Mouse (Mus musculus): Measurements from ENCODE around the gene Stambp. TPM values are rescaled to one million over a fixed set of nuclear protein-coding genes. Genes with fewer than 3 reads are reported as not detected.

Stambp gene
- 5.1 and 5.2 TPM in 2 replicates for polyA plus RNA-seq (2012; rRNA removed)

GRCm38 (mm10) chr6:83572671-83573070 lies at the start of gene Stambp:
Stambp (minus strand) TSS chr6:83572729.
- Histone ChIP-seq H3K4me1 (ENCODE audit: control insufficient read depth, insufficient read depth, insufficient read length) (peaks cover 4% of the 10 kb centered on the region; the same call in 1 of the 2 replicates), H3K27ac (ENCODE audit: insufficient read depth, low read length) (peak within 1 kb of the TSS; percentile 51; the same call in 1 of the 2 replicates), H3K27me3 (ENCODE audit: control insufficient read depth, insufficient read depth, low read length) (no peaks in the 10 kb centered on the region), H3K4me3 (ENCODE audit: extremely low read depth, insufficient read depth, insufficient read length) (peak within 1 kb of the TSS; percentile 90), H3K36me3 (ENCODE audit: control insufficient read depth, insufficient read depth, low read length) (0 out of 2 replicates have a peak, but pooled peaks cover 1% of the 10 kb centered on the region)
- 4% methylated on average over 8 of the region's 11 CpGs for WGBS
- DNase-seq (ENCODE audit: low read depth in 1 of 2, low spot score in 2 of 2), result no peak
- TF ChIP-seq POLR2A (IDR thresholded peaks at IDR 0.05; ENCODE audit: low read depth, low read length) (no peak), CTCF (IDR thresholded peaks at IDR 0.05; ENCODE audit: extremely low read depth, insufficient read depth, insufficient read length, insufficient replicate concordance) (no peak)

GRCm38 (mm10) chr6:83619955-83620354 lies 47.4 kb upstream of the Stambp start:
- no peaks in the 10 kb centered on the region for H3K4me1 ChIP-seq (ENCODE audit: control insufficient read depth, insufficient read depth, insufficient read length)
- H3K27me3 ChIP-seq (ENCODE audit: control insufficient read depth, insufficient read depth, low read length), result no peaks in the 10 kb centered on the region
- no peak overlapping the region for H3K27ac ChIP-seq (ENCODE audit: insufficient read depth, low read length)
- no peaks in the 10 kb centered on the region for H3K36me3 ChIP-seq (ENCODE audit: control insufficient read depth, insufficient read depth, low read length)
- TF ChIP-seq CTCF (IDR thresholded peaks at IDR 0.05; ENCODE audit: extremely low read depth, insufficient read depth, insufficient read length, insufficient replicate concordance) (no peak), POLR2A (IDR thresholded peaks at IDR 0.05; ENCODE audit: low read depth, low read length) (no peak)
- no peak for DNase-seq (ENCODE audit: low read depth in 1 of 2, low spot score in 2 of 2)
- H3K4me3 ChIP-seq (ENCODE audit: extremely low read depth, insufficient read depth, insufficient read length), result no peak overlapping the region
- WGBS, result 81% methylated on average over 9 of the region's 9 CpGs

- DNase-seq (ENCODE audit: low read depth in 1 of 2, low spot score in 2 of 2), result no peak
- H3K4me1 ChIP-seq (ENCODE audit: control insufficient read depth, insufficient read depth, insufficient read length), result no peaks in the 10 kb centered on the region
- H3K27me3 ChIP-seq (ENCODE audit: control insufficient read depth, insufficient read depth, low read length), result no peaks in the 10 kb centered on the region
- H3K36me3 ChIP-seq (ENCODE audit: control insufficient read depth, insufficient read depth, low read length), result no peaks in the 10 kb centered on the region
- no peak overlapping the region for H3K4me3 ChIP-seq (ENCODE audit: extremely low read depth, insufficient read depth, insufficient read length)
- TF ChIP-seq CTCF (IDR thresholded peaks at IDR 0.05; ENCODE audit: extremely low read depth, insufficient read depth, insufficient read length, insufficient replicate concordance) (no peak), POLR2A (IDR thresholded peaks at IDR 0.05; ENCODE audit: low read depth, low read length) (no peak)
- no peak overlapping the region for H3K27ac ChIP-seq (ENCODE audit: insufficient read depth, low read length)
- 85% methylated on average over 15 of the region's 15 CpGs for WGBS
Observed at GRCm38 (mm10) chr6:83617581-83618335, 45.2 kb upstream of the Stambp start.

DNA sequence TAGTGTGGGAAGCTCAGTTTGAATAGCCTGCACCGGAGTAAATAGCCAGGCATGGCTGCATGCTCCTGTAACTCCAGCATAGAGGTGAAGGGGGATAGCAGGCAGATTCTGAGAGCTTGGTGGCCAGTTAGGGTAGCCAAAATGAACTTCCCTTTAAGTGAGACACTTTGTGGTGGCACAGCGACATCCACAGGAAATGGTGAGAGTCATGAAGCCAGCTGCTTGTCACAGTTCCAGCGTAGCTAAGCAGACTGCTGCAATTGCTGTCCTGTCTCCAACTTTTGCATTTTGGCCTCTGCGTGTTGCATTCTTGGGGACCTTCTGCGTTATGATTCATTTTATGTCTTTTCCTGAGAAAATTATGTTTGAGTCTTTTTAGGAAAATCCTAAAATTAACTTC lies 44.0 kb upstream of the Stambp start:
- no peak for DNase-seq (ENCODE audit: low read depth in 1 of 2, low spot score in 2 of 2)
- H3K4me1 ChIP-seq (ENCODE audit: control insufficient read depth, insufficient read depth, insufficient read length), result no peaks in the 10 kb centered on the region
- H3K27me3 ChIP-seq (ENCODE audit: control insufficient read depth, insufficient read depth, low read length), result no peaks in the 10 kb centered on the region
- no peak overlapping the region for H3K4me3 ChIP-seq (ENCODE audit: extremely low read depth, insufficient read depth, insufficient read length)
- no peak overlapping the region for H3K27ac ChIP-seq (ENCODE audit: insufficient read depth, low read length)
- WGBS, result 38% methylated on average over 5 of the region's 5 CpGs
- TF ChIP-seq CTCF (IDR thresholded peaks at IDR 0.05; ENCODE audit: extremely low read depth, insufficient read depth, insufficient read length, insufficient replicate concordance) (peak; percentile 3; the same call in 1 of the 2 replicates), POLR2A (IDR thresholded peaks at IDR 0.05; ENCODE audit: low read depth, low read length) (no peak)
- no peaks in the 10 kb centered on the region for H3K36me3 ChIP-seq (ENCODE audit: control insufficient read depth, insufficient read depth, low read length)

DNA sequence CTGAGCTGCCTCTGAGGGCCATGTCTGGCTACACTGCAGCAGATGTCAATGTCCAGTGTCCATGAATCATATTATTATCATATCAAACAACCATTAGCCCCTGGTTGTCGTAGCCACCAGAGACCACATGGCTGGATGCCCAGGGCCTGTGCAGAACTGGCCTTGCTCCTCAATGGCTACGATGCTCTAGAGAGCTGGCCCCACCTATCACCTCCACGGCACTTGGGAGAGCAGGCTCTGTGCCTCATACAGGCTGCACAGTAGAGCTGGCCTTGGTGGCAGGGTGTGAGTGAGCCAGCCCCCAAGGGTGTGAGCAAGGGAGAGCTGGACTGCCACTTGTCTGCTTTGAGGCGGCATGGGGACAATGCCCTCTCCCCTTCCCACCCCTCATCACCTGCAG lies 41.9 kb upstream of the Stambp start:
- H3K4me3 ChIP-seq (ENCODE audit: extremely low read depth, insufficient read depth, insufficient read length), result no peak overlapping the region
- H3K27ac ChIP-seq (ENCODE audit: insufficient read depth, low read length), result no peak overlapping the region
- no peaks in the 10 kb centered on the region for H3K36me3 ChIP-seq (ENCODE audit: control insufficient read depth, insufficient read depth, low read length)
- WGBS, result 90% methylated on average over 4 of the region's 4 CpGs
- no peak for DNase-seq (ENCODE audit: low read depth in 1 of 2, low spot score in 2 of 2)
- no peaks in the 10 kb centered on the region for H3K27me3 ChIP-seq (ENCODE audit: control insufficient read depth, insufficient read depth, low read length)
- no peaks in the 10 kb centered on the region for H3K4me1 ChIP-seq (ENCODE audit: control insufficient read depth, insufficient read depth, insufficient read length)
- TF ChIP-seq CTCF (IDR thresholded peaks at IDR 0.05; ENCODE audit: extremely low read depth, insufficient read depth, insufficient read length, insufficient replicate concordance), result no peak
- TF ChIP-seq POLR2A (IDR thresholded peaks at IDR 0.05; ENCODE audit: low read depth, low read length), result no peak

DNA sequence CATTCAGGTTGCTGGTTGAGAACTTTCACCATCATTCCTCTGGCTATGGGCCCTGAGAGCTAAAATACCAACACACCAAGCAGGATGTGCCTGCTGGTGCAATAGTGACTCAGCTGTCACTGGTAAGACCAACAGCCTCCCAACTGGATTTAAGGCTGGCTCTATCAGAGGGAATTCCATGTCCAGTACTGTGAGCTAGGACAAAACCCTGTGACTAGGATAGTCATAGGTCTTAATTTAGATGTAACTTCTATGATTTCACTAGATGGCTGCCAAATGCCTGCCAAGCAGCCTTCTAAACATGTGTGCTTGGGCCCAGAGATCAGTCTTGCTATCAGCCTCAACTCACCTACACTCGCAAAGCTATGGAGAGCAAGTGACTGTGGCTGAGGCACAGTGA lies 40.4 kb upstream of the Stambp start:
- no peak for DNase-seq (ENCODE audit: low read depth in 1 of 2, low spot score in 2 of 2)
- H3K27ac ChIP-seq (ENCODE audit: insufficient read depth, low read length), result no peak overlapping the region
- H3K4me3 ChIP-seq (ENCODE audit: extremely low read depth, insufficient read depth, insufficient read length), result no peak overlapping the region
- WGBS, result 95% methylated on average over 1 of the region's 1 CpGs
- H3K36me3 ChIP-seq (ENCODE audit: control insufficient read depth, insufficient read depth, low read length), result no peaks in the 10 kb centered on the region
- no peaks in the 10 kb centered on the region for H3K27me3 ChIP-seq (ENCODE audit: control insufficient read depth, insufficient read depth, low read length)
- no peak for TF ChIP-seq CTCF (IDR thresholded peaks at IDR 0.05; ENCODE audit: extremely low read depth, insufficient read depth, insufficient read length, insufficient replicate concordance)
- no peak for TF ChIP-seq POLR2A (IDR thresholded peaks at IDR 0.05; ENCODE audit: low read depth, low read length)
- H3K4me1 ChIP-seq (ENCODE audit: control insufficient read depth, insufficient read depth, insufficient read length), result no peaks in the 10 kb centered on the region

DNA sequence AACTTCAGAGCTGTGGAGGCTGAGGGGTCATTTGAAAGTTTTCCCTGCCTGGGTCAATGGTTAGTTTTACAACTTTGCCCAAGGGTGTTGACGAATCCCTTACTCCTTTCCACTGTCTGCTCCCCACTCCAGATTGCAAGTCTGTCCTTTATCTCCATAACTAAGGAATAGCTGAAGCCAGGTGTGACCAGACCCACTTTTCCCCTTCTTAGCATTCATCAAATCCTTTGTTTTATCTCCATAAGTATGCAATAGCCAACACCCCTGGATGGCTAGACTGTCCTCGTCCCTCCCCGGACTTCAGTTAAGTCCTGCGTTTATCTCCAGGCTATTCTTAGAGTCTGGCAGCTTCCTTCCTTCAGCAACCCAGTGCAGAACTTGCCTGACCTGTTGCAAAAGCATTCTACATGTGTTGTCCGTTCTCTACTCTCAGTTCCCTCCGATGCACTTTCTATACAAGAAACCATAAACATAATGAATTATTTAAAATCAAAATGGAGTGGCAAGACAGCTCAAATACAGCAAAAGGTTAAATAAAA lies 27.2 kb upstream of the Stambp start:
- DNase-seq (ENCODE audit: low read depth in 1 of 2, low spot score in 2 of 2), result no peak
- Histone ChIP-seq H3K27ac (ENCODE audit: insufficient read depth, low read length) (no peak overlapping the region), H3K4me1 (ENCODE audit: control insufficient read depth, insufficient read depth, insufficient read length) (peaks cover 2% of the 10 kb centered on the region; the same call in 1 of the 2 replicates), H3K27me3 (ENCODE audit: control insufficient read depth, insufficient read depth, low read length) (no peaks in the 10 kb centered on the region; the same call in none of the 2 replicates), H3K4me3 (ENCODE audit: extremely low read depth, insufficient read depth, insufficient read length) (no peak overlapping the region), H3K36me3 (ENCODE audit: control insufficient read depth, insufficient read depth, low read length) (no peaks in the 10 kb centered on the region)
- TF ChIP-seq POLR2A (IDR thresholded peaks at IDR 0.05; ENCODE audit: low read depth, low read length) (no peak), CTCF (IDR thresholded peaks at IDR 0.05; ENCODE audit: extremely low read depth, insufficient read depth, insufficient read length, insufficient replicate concordance) (no peak)
- 22% methylated on average over 6 of the region's 6 CpGs for WGBS

Data from spleen, adult 2 months (tissue).